Mouse (Mus musculus): ENCODE data around the gene Ccs.
"Not testable (repeated sequence)": the region's sequence is repeated elsewhere in the genome, so short reads cannot be mapped to it uniquely, and the experiment has no call there.

The Ccs gene

DNA sequence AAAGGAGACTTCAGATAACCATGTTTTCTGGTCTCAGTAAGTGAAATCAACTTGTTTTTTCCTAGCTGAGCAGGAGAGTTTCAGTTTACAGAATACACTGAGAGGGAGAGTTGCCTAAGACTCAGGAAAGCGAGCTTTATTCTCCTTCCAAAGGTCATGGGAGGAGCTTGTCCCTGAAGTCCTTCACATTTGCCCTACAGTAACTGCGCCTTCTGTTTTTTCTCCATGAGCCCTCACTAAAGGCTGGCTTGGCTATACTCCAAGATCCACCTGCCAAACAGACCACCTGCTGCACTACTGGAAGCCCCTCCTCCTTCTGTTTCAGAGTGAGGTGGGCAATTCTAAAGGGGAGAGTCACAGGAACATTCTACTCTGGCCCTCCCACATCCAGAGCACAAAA, 3.0 kb downstream of the Ccs start:
- no peak for DNase-seq (ENCODE audit: inconsistent ontology term)

DNA sequence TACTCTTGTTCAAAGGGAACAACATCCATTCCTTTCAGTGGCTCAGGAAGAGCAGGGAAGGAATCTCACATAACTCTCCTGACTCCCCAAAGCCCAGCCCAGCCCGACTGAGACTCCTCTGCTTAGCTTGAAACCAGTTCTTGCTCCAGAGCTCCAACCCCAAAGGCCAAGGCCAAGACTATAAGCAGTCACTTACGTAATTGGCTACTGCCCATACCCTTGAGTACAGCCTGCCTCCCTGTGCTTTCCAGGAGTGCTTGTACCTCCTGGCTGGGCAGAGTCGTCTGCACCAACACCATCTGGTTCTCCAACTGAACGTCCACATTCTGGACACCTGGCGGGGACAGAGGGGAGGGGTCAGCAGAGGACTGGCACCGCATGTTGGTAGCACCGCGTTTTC, 5.2 kb downstream of the Ccs start:
- DNase-seq (ENCODE audit: inconsistent ontology term): no peak

DNA sequence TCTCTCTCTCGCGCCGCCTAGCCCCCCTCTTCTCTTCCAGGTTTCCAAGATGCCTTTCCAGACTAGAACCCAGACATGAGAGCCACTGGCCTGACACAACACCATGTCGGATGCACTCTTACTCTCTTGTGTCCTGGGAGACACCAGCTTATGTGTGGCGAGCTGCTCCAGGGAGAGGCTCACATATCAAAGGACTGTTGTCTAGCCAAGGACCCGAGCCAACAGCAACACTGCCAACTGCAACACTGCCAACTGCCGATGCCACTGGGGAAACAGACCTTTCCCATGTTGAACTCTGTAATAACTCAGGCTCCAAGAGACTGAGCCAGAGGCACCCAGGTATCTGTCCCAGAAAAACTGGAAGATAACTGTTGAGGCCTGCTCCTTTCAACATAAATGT, 10.0 kb downstream of the Ccs start:
- peak; percentile 64 for DNase-seq (ENCODE audit: inconsistent ontology term)

DNA sequence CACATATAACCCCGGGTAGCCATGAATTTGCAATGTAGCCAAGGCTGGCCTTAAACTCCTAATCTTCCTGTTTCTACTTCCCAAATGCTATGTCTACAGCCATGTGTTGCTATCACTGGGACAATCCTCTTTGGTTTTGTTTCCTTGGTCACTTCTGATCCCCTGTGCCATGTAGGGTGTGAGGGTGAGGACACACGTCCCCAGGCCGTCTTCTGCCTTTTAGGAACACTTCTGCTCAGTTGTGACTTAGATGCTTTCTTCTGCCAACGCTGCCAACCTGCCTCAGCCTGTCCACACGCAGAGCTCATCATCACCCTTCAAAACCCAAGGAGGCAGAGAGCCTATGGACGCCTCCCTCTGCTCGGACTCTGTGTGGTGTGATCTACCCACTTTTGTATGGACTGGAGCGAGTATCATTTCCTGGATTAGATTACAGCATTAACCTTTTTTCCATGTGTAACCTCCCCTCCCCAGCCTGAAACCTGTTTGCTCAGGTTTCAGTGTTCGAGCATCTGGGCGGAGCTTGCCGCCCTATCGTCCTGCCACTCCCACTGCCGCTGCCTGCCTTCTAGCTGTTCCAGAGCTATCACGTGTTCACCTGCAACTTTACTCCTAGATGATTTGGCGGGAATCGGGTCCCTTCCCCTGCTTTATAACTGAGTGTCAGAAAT, 10.6 kb downstream of the Ccs start:
- DNase-seq (ENCODE audit: inconsistent ontology term): no peak

DNA sequence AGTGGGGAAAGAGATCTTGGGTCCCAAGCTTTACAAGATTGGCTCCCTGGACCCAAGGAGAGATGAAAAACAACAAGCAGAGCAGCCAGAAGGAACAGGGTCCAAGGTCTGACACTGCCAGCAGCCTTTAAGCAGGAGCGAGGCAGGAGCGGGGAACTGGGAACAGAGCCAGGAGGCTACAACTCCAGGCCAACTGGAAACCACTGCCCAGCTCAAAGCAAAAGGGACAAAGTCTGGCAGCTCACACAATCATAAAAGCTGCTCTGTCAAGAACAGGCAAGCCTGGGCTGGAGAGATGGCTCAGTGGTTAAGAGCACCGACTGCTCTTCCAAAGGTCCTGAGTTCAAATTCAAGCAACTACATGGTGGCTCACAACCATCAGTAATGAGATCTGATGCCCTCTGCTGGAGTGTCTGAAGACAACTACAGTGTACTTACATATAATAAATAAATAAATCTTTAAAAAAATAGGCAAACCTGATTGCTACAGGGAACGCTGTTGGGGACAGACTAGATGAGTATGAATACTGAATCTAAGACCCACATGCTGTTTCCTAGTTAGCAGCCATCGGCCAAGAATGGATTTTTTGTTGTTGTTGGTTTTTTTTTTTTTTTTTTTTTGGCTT, 18.3 kb downstream of the Ccs start:
- peak; percentile 85 for DNase-seq (ENCODE audit: inconsistent ontology term)

DNA sequence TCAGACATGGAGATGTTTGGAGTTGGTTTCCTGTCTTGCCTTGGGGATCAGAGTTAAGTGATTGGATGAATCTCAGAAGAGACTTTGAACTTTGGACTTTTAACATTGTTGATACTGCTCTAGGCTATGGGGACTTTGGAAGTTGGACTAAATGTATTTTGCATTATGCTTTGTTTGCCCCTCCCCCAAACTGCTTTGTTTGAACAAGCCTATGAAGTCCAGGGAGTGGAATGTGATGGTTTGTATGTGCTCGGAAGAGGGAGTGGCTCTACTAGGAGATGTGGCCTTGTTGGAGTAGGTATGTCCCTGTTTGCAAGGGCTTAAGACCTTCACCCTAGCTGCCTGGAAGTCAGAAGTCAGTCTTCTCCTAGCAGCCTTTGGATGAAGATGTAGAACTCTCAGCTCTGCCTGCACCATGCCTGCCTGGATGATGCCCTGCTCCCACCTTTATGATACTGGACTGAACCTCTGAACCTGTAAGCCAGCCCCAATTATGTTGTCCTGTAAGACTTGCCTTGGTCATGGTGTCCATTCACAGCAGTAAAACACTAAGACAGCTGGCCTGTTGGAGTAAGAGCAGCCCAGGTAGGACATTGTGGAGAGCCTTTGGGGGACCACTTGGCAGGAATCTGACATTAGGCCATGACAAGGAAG, 21.8 kb downstream of the Ccs start:
- no peak for DNase-seq (ENCODE audit: inconsistent ontology term)

DNA sequence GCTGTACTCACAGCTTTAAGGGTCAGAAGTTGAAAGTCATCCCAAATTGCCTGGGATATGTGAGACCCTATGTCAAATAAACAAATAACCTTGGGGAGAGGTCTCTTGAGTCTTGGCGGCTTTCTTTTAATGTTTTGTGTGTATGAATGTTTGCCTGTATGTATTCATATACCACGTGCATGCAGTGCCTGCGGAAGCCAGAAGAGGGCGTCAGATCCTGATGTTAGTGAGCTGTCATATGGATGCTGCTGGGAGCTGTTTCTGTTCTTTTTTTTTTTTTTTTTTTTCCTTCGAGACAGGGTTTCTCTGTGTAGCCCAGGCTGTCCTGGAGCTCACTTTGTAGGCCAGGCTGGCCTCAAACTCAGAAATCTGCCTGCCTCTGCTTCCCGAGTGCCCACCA, 26.1 kb downstream of the Ccs start:
- no peak for DNase-seq (ENCODE audit: inconsistent ontology term)

DNA sequence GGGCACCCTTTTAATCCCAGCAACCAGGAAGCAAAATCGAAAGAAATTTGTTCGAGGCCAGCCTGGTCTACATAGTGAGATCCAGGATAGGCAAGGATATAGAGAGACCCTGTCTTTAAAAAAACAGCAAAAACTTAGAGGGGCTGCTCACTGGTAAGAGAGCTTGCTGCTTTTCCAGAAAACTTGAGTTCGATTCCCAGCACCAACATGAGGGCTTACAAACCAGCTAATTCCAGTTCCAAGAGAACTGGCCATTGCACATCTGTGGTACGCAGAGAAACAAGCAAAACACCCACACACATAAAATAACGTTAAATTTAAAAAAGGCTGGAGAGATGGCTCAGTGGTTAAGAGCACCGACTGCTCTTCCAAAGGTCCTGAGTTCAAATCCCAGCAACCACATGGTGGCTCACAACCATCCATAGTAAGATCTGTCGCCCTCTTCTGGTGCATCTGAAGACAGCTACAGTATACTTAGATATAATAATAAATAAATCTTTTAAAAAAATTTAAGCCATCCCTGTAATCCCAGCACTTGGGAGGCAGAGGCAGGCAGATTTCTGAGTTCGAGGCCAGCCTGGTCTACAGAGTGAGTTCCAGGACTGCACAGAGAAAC, 26.7 kb downstream of the Ccs start:
- not testable (repeated sequence) for DNase-seq (ENCODE audit: inconsistent ontology term)

DNA sequence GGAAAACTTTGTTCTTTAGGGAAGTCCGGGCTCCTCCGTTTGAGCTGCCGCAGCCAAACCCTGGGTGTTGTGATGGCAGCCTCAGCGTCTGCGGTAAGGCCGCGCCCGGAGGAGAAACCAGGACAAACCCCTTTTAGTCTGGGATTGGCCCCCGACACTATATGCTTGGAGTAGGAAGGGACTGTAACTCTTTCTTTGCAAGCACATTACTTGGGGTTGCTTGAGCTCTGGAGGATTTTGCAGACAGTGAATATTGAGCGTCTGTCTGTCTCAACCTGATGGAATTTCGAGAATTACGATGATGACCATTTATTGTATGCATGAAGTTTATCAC, 27.3 kb downstream of the Ccs start:
- no peak for DNase-seq (ENCODE audit: inconsistent ontology term)

DNA sequence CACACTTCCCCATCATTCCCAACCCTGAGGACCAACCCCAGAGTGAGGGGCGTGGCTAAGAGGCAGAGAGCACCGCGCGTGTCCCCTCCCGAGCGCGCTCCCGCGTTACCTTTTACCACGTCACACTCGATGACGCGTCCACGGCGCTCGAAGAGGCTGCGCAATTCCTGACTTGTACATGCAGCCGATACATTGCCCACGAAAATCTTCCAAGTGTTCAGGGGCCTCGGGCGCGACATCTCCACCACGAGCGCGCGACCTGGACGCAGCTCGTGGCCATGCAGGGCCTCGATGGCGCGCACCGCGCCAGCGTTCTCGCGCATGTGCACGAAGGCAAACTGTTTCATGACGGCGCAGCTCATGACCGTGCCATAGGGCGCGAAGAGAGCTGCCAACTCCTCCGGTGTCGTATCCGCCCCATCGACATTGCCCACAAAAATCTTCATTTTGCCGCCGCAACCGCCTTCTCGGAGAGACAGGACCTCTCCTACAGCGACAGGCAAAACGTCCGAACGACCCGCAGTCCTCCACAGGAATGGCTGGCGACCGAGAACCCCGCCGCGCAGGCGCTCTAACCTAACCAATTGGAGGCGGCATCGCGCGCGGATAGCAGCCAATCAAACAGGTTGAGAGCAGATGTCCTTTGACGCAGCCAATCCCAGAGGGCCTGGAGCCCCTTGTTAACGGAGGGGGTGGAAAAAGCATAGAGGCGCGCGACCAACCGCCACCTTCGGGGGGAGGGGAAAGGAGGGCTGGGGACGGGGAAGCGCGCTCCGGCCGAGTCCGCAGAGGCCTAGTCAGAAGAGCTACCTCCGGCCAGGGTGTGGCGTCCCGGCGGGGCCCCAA, 27.8 kb downstream of the Ccs start, which contains the start of the genes Gm21992 and Rbm14:
Gene Gm21992 (minus strand): TSS at position 550 of the 846 bp plus-strand sequence.
Gene Rbm14 (minus strand): TSS at position 572 of the 846 bp plus-strand sequence.
- DNase-seq (ENCODE audit: inconsistent ontology term): peak; percentile 99

DNA sequence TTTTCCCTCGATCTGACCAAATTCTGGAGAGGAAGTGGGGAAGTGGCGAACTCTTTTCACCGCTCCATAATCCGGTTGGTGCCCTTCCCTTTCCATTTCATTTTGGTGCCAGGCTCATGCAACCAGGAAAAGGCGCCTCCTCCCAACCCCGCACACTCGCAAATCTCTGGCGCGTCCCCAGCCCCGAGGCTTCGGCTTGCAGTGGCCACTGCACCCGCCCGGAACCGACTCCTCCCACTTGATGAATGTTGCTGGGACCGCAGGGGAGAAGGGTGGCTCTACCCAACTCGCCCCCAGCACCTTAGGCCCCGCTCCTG, 28.4 kb downstream of the Ccs start:
- no peak for DNase-seq (ENCODE audit: inconsistent ontology term)

DNA sequence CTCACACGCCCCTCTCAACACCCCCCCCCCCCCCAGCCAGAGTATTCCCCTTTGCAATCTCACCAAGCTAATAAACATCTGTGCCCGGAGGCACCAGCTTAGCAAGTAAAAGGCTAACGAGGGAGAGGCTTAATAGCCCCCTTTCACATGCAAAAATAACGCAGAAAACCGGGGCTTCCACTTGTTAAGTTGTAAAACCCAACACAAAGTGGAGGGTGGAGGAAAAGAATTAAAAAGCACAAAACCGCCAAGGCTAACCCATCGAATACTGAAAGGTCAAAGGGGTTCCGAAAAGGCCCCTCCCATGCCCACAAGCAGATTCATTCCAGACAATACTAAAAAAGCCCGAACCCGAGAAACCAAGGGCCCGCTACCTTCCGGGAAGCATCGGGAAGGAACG, 28.8 kb downstream of the Ccs start:
- no peak for DNase-seq (ENCODE audit: inconsistent ontology term)

DNA sequence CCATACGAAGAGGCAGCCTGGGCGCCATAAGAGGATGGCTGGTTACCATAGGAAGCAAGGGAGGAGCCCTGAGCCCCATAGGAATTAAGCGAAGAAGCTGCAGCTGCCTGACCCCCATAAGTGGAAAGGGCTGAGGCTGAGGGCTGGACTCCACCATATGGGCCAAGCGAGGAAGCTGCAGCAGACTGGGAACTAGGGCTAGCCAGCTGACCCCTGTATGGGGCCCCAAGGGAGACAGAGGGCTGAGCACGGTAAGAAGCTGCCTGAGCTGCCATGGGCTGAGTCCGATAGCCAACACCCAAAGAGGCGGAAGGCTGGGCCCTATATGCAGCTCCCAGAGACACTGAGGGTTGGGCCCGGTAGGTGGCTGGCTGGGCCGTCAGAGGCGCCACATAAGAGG, 35.8 kb downstream of the Ccs start:
- no peak for DNase-seq (ENCODE audit: inconsistent ontology term)

DNA sequence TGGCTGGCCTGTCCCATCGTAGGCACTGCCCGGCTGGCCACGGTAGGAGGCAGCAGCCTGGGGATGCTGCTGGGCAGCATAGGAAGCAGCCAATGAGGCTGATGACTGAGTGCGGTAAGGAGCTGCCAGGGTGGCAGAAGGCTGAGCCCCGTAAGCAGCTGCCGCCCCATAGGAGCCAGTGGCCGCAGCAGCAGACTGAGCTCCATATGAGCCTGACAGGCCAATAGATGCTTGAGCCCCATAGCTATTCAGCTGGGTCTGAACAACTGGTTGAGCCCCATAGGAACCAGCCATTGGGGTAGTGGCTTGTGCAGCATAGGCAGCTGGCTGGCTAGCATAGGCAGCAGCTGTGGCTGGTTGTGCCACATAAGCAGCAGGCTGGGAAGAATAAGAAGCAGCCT, 36.4 kb downstream of the Ccs start:
- no peak for DNase-seq (ENCODE audit: inconsistent ontology term)

DNA sequence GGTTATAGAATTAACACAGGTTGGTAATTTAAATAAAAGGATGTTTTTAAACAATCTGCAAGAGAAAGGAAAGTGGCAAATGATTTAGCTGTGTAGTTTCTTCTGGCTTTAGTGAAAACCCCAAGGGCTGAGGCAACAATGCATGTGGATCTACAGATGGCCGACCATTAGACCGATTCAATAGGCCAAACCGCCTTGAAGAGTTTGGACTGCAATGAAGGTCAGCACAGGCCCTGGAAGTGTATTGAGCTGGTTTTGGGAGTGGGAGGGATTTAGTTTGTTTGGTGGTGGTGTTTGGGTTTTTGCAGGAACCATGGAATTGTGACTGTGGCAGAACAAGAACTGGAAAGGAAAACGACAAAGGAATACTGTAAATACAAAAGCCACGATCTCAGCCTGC, 40.0 kb downstream of the Ccs start:
- DNase-seq (ENCODE audit: inconsistent ontology term): no peak

DNA sequence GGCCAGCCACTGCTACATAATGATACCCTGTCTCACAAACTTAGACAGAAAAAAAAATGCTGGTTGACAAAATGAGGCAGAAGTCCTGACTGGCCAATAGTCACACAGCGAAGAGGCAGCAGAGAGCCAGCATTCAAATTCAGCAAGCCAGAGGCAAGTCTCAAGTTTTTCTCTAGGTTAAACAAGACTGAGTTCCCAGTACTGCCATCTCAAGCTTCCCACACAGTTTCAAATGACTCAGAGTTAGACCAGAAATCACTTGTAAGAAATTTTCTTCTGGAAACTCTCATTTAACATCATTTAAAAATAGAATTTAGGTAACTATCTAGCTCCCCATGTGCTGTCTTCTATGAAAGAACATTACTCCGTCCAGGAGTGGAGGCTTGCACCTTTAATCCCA, 41.3 kb downstream of the Ccs start:
- no peak for DNase-seq (ENCODE audit: inconsistent ontology term)

DNA sequence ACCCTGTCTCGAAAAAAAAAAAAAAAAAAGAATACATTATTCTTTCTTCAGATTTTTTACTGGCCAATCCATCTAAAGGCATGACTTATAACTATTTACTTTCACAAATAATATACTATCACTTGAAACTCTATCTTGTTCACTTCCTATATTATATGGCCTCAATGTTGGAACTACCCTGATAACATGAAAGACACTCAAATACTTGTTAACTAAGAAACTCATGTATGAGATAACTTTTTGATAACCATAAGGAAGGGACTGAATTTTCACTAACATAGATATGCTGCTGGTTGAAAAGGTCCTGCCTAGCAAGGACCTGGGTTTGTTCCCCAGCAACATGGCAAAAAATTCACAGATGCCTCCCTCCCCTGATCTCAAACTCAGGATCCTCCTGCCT, 43.2 kb downstream of the Ccs start:
- no peak for DNase-seq (ENCODE audit: inconsistent ontology term)

DNA sequence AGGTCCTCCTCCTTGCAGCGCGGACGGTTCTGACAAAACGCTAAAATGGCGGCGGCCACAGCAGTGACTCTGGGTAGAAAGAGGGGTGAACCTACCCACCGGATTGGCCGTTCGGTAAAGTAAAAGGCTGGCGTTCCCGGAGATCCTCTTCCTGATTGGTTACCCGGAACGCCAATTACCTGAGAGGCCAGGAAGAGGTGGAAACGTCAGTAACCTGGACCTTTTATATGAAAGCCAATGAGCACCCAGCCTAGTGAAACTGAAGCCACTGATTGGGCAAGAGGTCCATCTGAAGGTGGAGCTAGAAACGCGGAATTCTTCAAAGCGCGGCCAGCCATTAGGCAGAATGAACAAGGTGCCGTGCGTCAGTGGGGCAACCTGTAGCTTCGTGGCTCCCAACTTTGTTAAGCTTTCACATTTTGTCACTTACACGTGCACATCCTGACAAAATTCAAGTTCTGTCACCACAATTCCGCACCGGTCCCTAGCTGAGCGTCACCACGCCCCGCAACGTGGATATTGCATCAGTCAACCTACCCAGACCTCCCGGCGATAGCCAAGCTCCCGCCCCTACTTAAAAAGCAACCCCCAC, 45.2 kb downstream of the Ccs start, which contains the start of gene Rbm4:
Gene Rbm4 (minus strand): TSS at position 71 of the 592 bp plus-strand sequence.
- peak; percentile 97 for DNase-seq (ENCODE audit: inconsistent ontology term)

DNA sequence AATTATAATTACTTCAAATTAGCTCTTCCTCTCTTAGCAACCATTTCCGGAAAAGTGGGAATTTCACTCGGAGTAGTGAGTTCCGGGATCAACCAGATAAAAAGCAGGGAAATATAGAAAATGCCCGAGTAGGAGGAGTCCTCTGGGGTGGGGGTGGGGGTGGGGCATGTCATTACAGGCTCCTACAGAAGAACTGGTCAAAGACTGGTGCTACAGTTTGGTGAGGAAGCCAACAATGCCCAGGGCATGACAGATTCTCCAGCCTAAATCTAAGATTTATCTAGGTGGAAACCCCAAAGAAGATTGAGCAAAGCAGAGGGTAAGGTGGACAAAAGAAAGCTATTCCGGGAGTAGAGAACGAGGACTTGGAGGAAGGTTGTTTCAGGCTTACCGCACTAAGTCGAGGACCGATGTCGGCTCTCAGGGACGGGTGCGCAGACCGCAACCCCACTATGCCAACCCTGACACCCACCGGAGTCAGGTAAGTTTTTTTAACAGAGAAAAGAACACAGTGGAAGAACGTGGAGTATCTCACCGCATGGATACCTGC, 45.8 kb downstream of the Ccs start:
- no peak for DNase-seq (ENCODE audit: inconsistent ontology term)

DNA sequence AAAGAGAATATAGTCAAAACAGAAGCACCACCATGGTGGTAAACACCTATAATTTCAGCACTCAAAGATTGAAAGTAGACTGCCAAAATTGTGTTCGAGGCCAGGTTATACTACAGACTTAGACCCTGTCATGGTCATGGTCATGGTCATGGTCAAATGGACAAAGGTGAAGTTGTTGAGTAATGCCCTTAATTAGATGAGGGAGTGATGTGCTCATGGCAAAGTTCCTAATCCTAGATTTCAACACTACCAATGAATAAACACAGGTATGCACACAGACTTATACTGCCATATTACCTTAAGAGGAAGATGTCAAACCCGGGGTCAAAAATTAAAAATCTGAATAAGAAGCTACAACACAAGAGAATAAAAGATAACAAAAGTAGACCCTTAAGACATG, 52.8 kb downstream of the Ccs start:
- no peak for DNase-seq (ENCODE audit: inconsistent ontology term)

DNA sequence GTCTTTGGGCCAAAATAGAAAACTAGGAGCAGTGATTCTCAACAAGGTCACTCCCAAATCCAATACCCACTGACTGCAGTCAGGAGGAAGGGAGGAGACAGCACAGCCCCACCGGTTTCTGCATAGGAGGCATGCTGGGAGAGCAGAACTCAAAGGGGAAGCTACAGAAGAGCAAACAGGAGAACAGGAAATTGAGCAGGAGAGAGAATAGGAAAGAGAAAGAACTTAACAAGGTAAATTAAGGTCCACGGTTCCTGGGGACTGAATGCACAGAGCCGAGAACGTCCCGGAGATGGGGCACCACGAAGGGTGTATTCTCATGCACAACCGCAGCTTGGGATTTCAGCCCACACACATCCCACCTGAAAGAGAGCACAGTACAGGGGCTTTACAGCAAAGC, 53.9 kb downstream of the Ccs start:
- no peak for DNase-seq (ENCODE audit: inconsistent ontology term)

All from Muller cell, postnatal 12 days (primary cell).